ENCODE assay signal across 10 mouse cellular contexts in the genomic region with DNA sequence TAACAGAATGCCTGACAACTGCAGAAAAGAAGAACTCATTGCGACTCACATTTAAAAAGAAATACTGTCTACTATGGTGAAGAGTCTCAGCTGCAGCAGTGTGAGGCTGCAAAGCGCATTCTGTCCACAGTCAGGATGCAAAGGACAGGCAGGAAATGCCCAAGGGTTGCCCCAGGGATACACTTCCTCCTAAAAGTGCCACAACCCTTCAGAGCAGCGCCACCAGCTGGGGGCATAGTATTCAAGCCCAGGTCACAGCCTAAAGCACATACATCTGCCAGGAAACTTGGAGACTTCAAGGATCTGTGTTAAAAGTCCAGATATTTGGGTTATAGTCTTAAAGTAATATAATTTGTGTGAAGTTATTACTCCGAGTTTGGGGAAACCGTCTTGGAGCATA.
DNase-seq lines count a peak whose midpoint lies in the region; ATAC-seq and TF ChIP-seq lines count a peak whose summit lies in the region.
"Had no signal": no experiment of that assay in that cellular context is flagged by ENCODE, and none has a peak within 500 bp of the region (broad histone marks: within the 10 kb centered on the region; RNA-seq: fewer than 3 reads in every experiment).

No protein-coding gene starts in this region.

- 75% methylated on average over 5 of the region's 5 CpGs for WGBS in lung, embryonic 14.5 days

- no peak overlapping the region for H3K27ac ChIP-seq in layer of hippocampus, adult 2 months
- H3K27ac ChIP-seq in lung, embryonic 14.5 days (ENCODE audit: low read depth), result no peak overlapping the region
- H3K27ac ChIP-seq: embryonic facial prominence, embryonic 12.5 days had no signal

- no peaks in the 10 kb centered on the region for H3K4me1 ChIP-seq in lung, embryonic 14.5 days (ENCODE audit: insufficient read depth)
- H3K4me1 ChIP-seq: embryonic facial prominence, embryonic 12.5 days had no signal

- no peak for TF ChIP-seq POLR2A in brain, embryonic 14.5 days (IDR thresholded peaks at IDR 0.05; ENCODE audit: borderline replicate concordance, extremely low read depth, insufficient read depth, insufficient read length, poor library complexity, severe bottlenecking)

- H3K4me3 ChIP-seq in layer of hippocampus, adult 2 months, result no peak overlapping the region
- H3K4me3 ChIP-seq in lung, embryonic 14.5 days (ENCODE audit: low read depth, low read length), result no peak overlapping the region
- H3K4me3 ChIP-seq: embryonic facial prominence, embryonic 12.5 days had no signal

- no peak overlapping the region for H3K9ac ChIP-seq in lung, embryonic 14.5 days
- H3K9ac ChIP-seq: embryonic facial prominence, embryonic 12.5 days had no signal

- ATAC-seq in lung, embryonic 14.5 days (ENCODE audit: insufficient read depth), result no peak

- H3K27me3 ChIP-seq in lung, embryonic 14.5 days (ENCODE audit: insufficient read depth, low read length), result no peaks in the 10 kb centered on the region
- H3K27me3 ChIP-seq: embryonic facial prominence, embryonic 12.5 days had no signal

- no peak for DNase-seq in layer of hippocampus, adult 2 months (ENCODE audit: low spot score in 2 of 2)
- no peak for DNase-seq in layer of hippocampus, postnatal 14 days (ENCODE audit: low spot score in 2 of 2)
- peak; percentile 10 for DNase-seq in R1 (ENCODE audit: low read depth, low spot score)
- no peak for DNase-seq in brain, embryonic 14.5 days (ENCODE audit: low read depth)
- peak; percentile 42 for DNase-seq in lung, embryonic 14.5 days
- DNase-seq in yolk sac, embryonic 10.5 days (ENCODE audit: low spot score), result no peak
- DNase-seq in cerebellum, postnatal 36 days, result no peak
- DNase-seq in MN1 (ENCODE audit: low spot score), result no peak
- DNase-seq: right cerebral cortex, postnatal 14 days had no signal

- no peaks in the 10 kb centered on the region for H3K9me3 ChIP-seq in lung, embryonic 14.5 days (ENCODE audit: low read depth, low read length)
- H3K9me3 ChIP-seq: embryonic facial prominence, embryonic 12.5 days had no signal

- peak; percentile 63 for TF ChIP-seq CTCF in layer of hippocampus, adult 2 months (conservative IDR thresholded peaks at IDR 0.05)
- peak; percentile 14; the same call in 1 of the 2 replicates for TF ChIP-seq CTCF in brain, embryonic 14.5 days (IDR thresholded peaks at IDR 0.05; ENCODE audit: borderline replicate concordance, extremely low read depth, insufficient read depth, insufficient read length)
- peak; percentile 37 for TF ChIP-seq CTCF in lung, embryonic 14.5 days (IDR thresholded peaks at IDR 0.05; ENCODE audit: low read depth)

- no peak overlapping the region for H3K4me2 ChIP-seq in lung, embryonic 14.5 days
- H3K4me2 ChIP-seq: embryonic facial prominence, embryonic 12.5 days had no signal

- H3K36me3 ChIP-seq in lung, embryonic 14.5 days (ENCODE audit: insufficient read depth), result peaks cover 33% of the 10 kb centered on the region; the same call in 1 of the 2 replicates

Comparison
In these comparisons a context has a peak if more than half of its experiments do, and no peak if none do; other contexts are left out.
1. DNase-seq: peak in R1 (single experiment) and lung, embryonic 14.5 days (single experiment); none in layer of hippocampus, adult 2 months (0 of 2), layer of hippocampus, postnatal 14 days (0 of 2), brain, embryonic 14.5 days (single experiment), yolk sac, embryonic 10.5 days (single experiment), cerebellum, postnatal 36 days (0 of 2) and MN1 (single experiment).
2. Peak in every context shown above with its lines, with median percentiles within 50 percentile points of each other: CTCF ChIP-seq.